Mouse (Mus musculus): ENCODE measurements around the gene Mad1l1.

DNA sequence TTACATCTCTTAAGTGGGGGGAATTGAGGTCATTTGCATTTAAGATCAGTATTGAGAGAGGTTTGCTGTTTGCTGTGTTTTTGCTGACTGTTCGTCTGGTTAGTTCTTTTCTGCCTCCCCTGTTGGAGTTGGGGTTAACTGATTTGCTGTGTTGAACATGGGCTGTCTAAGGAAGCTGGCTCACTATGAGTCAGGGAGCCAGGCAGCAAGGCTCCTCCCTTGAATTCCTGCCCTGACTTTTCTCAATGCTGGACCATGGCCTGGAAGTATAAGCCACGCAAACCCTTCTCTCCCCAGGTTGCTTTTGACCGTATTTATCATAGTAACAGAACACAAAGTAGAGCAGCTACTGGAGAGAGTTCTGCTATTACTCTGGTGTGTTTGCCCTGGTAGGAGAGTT lies 329.8 kb downstream of the Mad1l1 start:
- TF ChIP-seq CTCF (IDR thresholded peaks at IDR 0.05; ENCODE audit: borderline replicate concordance, insufficient read depth, low read length), result no peak
- TF ChIP-seq POLR2A (IDR thresholded peaks at IDR 0.05; ENCODE audit: low read depth, low read length), result no peak

Data from embryonic fibroblast, embryonic 13.5 days (primary cell).